Mouse (Mus musculus) E14TG2a.4 (cell line): ENCODE results near the gene Trim56.

Experiments
- CTCF ChIP-seq: conservative IDR thresholded peaks from 2 replicates; pipeline ENCODE4 v1.5.1; 2014; ENCODE audit warnings: low read length
- NANOG ChIP-seq: IDR thresholded peaks from 2 replicates; pipeline ENCODE4 v1.6.1; 2014; ENCODE audit warnings: borderline replicate concordance, low read length, mixed read lengths
- POU5F1 ChIP-seq: IDR thresholded peaks from 2 replicates; pipeline ENCODE4 v1.6.1; 2014; ENCODE audit warnings: low read length, borderline replicate concordance

GRCm38 (mm10) chr5:137152623-137153022 is 36.6 kb upstream of the Trim56 start:
- TF ChIP-seq CTCF, result no peak
- no peak for TF ChIP-seq POU5F1
- TF ChIP-seq NANOG, result no peak
